Mouse (Mus musculus): ENCODE data around the gene Phf11a.
"Not testable (repeated sequence)": the region's sequence is repeated elsewhere in the genome, so short reads cannot be mapped to it uniquely, and the experiment has no call there.

The Phf11a gene

GRCm38 (mm10) chr14:59297391-59297790 lies at the start of gene Phf11a:
Phf11a (minus strand) TSS chr14:59297522.
- DNase-seq (ENCODE audit: low spot score), result peak; percentile 20

- peak; percentile 53 for DNase-seq (ENCODE audit: low spot score)
These were observed 43.9 kb upstream of the Phf11a start, which contains the start of gene Phf11b for GRCm38 (mm10) chr14:59341189-59341588. Phf11b (minus strand) TSS chr14:59341351.

- peak; percentile 21 for DNase-seq (ENCODE audit: low spot score)
These were observed 42.2 kb upstream of the Phf11a start for GRCm38 (mm10) chr14:59339541-59339940.

GRCm38 (mm10) chr14:59336056-59336455 lies 38.7 kb upstream of the Phf11a start:
- DNase-seq (ENCODE audit: low spot score), result not testable (repeated sequence)

GRCm38 (mm10) chr14:59330499-59330898 lies 33.2 kb upstream of the Phf11a start:
- DNase-seq (ENCODE audit: low spot score), result not testable (repeated sequence)

- not testable (repeated sequence) for DNase-seq (ENCODE audit: low spot score)
These were observed 22.6 kb upstream of the Phf11a start for GRCm38 (mm10) chr14:59319970-59320369.

GRCm38 (mm10) chr14:59319036-59319435 lies 21.7 kb upstream of the Phf11a start:
- DNase-seq (ENCODE audit: low spot score), result not testable (repeated sequence)

GRCm38 (mm10) chr14:59291769-59292168 lies 5.6 kb downstream of the Phf11a start:
- not testable (repeated sequence) for DNase-seq (ENCODE audit: low spot score)

GRCm38 (mm10) chr14:59274961-59275360 lies 22.4 kb downstream of the Phf11a start:
- not testable (repeated sequence) for DNase-seq (ENCODE audit: low spot score)

GRCm38 (mm10) chr14:59260056-59260455 lies 37.3 kb downstream of the Phf11a start, which contains the start of gene Gm6904:
Gm6904 (minus strand) TSS chr14:59260216.
- DNase-seq (ENCODE audit: low spot score), result peak; percentile 64

GRCm38 (mm10) chr14:59255861-59256260 lies 41.5 kb downstream of the Phf11a start:
- DNase-seq (ENCODE audit: low spot score), result not testable (repeated sequence)

- DNase-seq (ENCODE audit: low spot score), result not testable (repeated sequence)
These were observed 47.0 kb downstream of the Phf11a start for GRCm38 (mm10) chr14:59250350-59250749.

GRCm38 (mm10) chr14:59233635-59234034 lies 63.7 kb downstream of the Phf11a start:
- DNase-seq (ENCODE audit: low spot score), result no peak

GRCm38 (mm10) chr14:59232003-59232402 lies 65.3 kb downstream of the Phf11a start:
- no peak for DNase-seq (ENCODE audit: low spot score)

GRCm38 (mm10) chr14:59230331-59230966 lies 66.9 kb downstream of the Phf11a start:
- no peak for DNase-seq (ENCODE audit: low spot score)

- DNase-seq (ENCODE audit: low spot score), result no peak
These were observed 67.5 kb downstream of the Phf11a start for GRCm38 (mm10) chr14:59229822-59230221.

Data from T-cell, adult 2 months (primary cell).